Mouse (Mus musculus) retina, adult 2 months (tissue): ENCODE data around the gene Cul4a.

Experiments
- DNase-seq: peaks from one replicate; pipeline ENCODE4 v3.0.0-alpha.2; 2012; ENCODE audit warnings: low read depth, low spot score

Gene Cul4a

GRCm38 (mm10) chr8:13132220-13132619 is 26.8 kb downstream of the Cul4a start:
- peak; percentile 34 for DNase-seq

- no peak for DNase-seq
These were observed 34.3 kb downstream of the Cul4a start for GRCm38 (mm10) chr8:13139641-13140182.

- no peak for DNase-seq
These were observed 36.3 kb downstream of the Cul4a start for GRCm38 (mm10) chr8:13141681-13142080.

- DNase-seq: no peak
These were observed 43.1 kb downstream of the Cul4a start for GRCm38 (mm10) chr8:13148476-13148875.

GRCm38 (mm10) chr8:13149287-13149686 is 43.9 kb downstream of the Cul4a start:
- no peak for DNase-seq

- no peak for DNase-seq
These were observed 44.4 kb downstream of the Cul4a start for GRCm38 (mm10) chr8:13149866-13150265.

- no peak for DNase-seq
These were observed 45.5 kb downstream of the Cul4a start for GRCm38 (mm10) chr8:13150929-13151328.

GRCm38 (mm10) chr8:13154099-13154498 is 48.7 kb downstream of the Cul4a start:
- DNase-seq: no peak

- DNase-seq: no peak
These were observed 49.9 kb downstream of the Cul4a start for GRCm38 (mm10) chr8:13155358-13155757.

- no peak for DNase-seq
These were observed 51.1 kb downstream of the Cul4a start for GRCm38 (mm10) chr8:13156327-13157097.

- peak; percentile 97 for DNase-seq
These were observed 53.4 kb downstream of the Cul4a start, which contains the start of gene Lamp1 for GRCm38 (mm10) chr8:13158718-13159376. Gene Lamp1, plus strand, starts transcription at chr8:13159161.

- DNase-seq: no peak
These were observed 54.0 kb downstream of the Cul4a start for GRCm38 (mm10) chr8:13159377-13159881.

- no peak for DNase-seq
These were observed 55.3 kb downstream of the Cul4a start for GRCm38 (mm10) chr8:13160691-13161090.

GRCm38 (mm10) chr8:13162098-13162497 is 56.7 kb downstream of the Cul4a start:
- no peak for DNase-seq

GRCm38 (mm10) chr8:13163563-13163962 is 58.1 kb downstream of the Cul4a start:
- no peak for DNase-seq

GRCm38 (mm10) chr8:13164361-13164760 is 58.9 kb downstream of the Cul4a start:
- DNase-seq: no peak

- no peak for DNase-seq
These were observed 65.1 kb downstream of the Cul4a start for GRCm38 (mm10) chr8:13170510-13170909.

GRCm38 (mm10) chr8:13174305-13174704 is 68.9 kb downstream of the Cul4a start:
- DNase-seq: no peak

GRCm38 (mm10) chr8:13174811-13175210 is 69.4 kb downstream of the Cul4a start:
- no peak for DNase-seq

GRCm38 (mm10) chr8:13175650-13176049 is 70.2 kb downstream of the Cul4a start:
- DNase-seq: no peak

- no peak for DNase-seq
These were observed 71.9 kb downstream of the Cul4a start for GRCm38 (mm10) chr8:13177173-13177852.

- DNase-seq: no peak
These were observed 72.7 kb downstream of the Cul4a start for GRCm38 (mm10) chr8:13178137-13178536.
